Mouse (Mus musculus): Measurements from ENCODE around the gene Tomm34. TPM values are rescaled to one million over a fixed set of nuclear protein-coding genes. Genes with fewer than 3 reads are reported as not detected.

Tomm34 gene
- polyA plus RNA-seq, 1 experiment: 39.4 TPM

DNA sequence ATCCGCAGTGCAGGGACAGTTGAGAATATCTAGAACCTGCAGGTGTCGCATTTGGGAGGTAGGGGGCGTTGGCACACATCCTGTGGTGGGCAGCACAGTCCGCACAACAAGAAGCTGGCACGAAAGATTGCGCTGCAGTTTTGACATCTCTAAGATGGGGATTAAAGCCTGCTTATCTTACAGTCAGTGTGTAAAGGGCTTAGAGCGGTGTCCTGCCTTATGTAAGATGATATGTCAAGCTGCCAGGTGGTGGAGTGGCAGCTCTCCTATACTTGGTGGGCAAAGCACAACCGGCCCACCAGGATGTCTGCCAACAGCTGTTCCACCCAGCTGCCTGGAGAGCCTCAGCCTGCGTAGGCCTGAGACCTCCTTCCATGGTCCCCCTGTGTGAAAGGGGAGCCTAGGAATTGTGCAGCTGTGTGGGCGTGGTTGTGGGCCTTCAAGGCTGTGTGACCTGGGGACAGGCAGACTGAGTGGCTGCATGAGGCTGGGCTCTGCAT lies 34.4 kb downstream of the Tomm34 start:
- Histone ChIP-seq H3K4me3 (ENCODE audit: low read depth, low read length) (no peak overlapping the region), H3K27me3 (ENCODE audit: control insufficient read depth, insufficient read depth, low read length) (no peaks in the 10 kb centered on the region)
- 65% methylated on average over 10 of the region's 10 CpGs for WGBS

DNA sequence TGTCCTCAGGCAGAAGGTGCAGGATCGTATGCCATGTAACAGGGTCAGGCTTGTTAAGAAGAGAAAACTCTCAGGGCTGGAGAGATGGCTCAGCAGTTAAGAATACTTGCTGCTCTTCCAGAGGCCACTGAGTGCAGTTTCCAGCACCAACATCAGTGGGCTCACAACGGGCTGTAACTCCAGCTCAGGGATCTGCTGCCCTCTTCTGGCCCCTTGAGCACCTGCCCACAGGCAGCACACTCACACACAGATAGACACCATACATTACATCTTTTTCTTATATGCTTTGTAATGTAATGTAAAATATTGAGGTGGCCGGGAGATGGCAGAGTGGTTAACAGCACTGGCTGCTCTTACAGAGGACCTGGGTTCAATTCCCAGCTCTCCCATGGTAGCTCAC lies 38.0 kb downstream of the Tomm34 start:
- Histone ChIP-seq H3K4me3 (ENCODE audit: low read depth, low read length) (no peak overlapping the region), H3K4me1 (ENCODE audit: control insufficient read depth, insufficient read depth, insufficient read length, low read length) (no peaks in the 10 kb centered on the region), H3K36me3 (ENCODE audit: control insufficient read depth, insufficient read depth, low read length) (no peaks in the 10 kb centered on the region), H3K27me3 (ENCODE audit: control insufficient read depth, insufficient read depth, low read length) (no peaks in the 10 kb centered on the region), H3K27ac (ENCODE audit: insufficient read depth, low read depth, low read length) (no peak overlapping the region)
- 94% methylated on average over 3 of the region's 3 CpGs for WGBS
- no peak for TF ChIP-seq CTCF (IDR thresholded peaks at IDR 0.05; ENCODE audit: extremely low read depth, insufficient read length, insufficient replicate concordance, low read depth, low read length)
- no peak for TF ChIP-seq POLR2A (IDR thresholded peaks at IDR 0.05; ENCODE audit: low read depth, low read length)

More for the DNA sequence above, 34.4 kb downstream of the Tomm34 start:
- H3K36me3 ChIP-seq (ENCODE audit: control insufficient read depth, insufficient read depth, low read length): no peaks in the 10 kb centered on the region
- H3K27ac ChIP-seq (ENCODE audit: insufficient read depth, low read depth, low read length): no peak overlapping the region
- no peak for TF ChIP-seq POLR2A (IDR thresholded peaks at IDR 0.05; ENCODE audit: low read depth, low read length)
- no peak for TF ChIP-seq CTCF (IDR thresholded peaks at IDR 0.05; ENCODE audit: extremely low read depth, insufficient read length, insufficient replicate concordance, low read depth, low read length)
- peaks cover 6% of the 10 kb centered on the region for H3K4me1 ChIP-seq (ENCODE audit: control insufficient read depth, insufficient read depth, insufficient read length, low read length)

DNA sequence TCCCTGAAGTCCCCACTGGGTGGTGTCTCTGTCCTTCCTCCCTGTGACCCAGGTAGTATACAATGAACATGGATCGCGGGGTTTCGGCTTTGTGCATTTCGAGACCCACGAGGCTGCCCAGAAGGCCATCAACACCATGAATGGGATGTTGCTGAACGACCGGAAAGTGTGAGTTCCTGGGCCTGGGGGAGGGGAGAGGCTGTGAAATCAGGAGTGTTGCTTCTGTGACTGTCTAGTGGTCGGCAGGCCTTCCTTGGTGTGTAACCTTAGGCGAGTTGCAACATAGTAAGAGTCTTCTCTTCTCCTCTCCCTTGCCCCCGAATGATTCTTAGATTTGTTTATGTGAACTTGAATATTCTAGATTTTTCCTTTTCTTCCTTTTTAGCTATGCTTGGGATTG lies 39.8 kb downstream of the Tomm34 start:
- Histone ChIP-seq H3K27ac (ENCODE audit: insufficient read depth, low read depth, low read length) (no peak overlapping the region), H3K4me1 (ENCODE audit: control insufficient read depth, insufficient read depth, insufficient read length, low read length) (no peaks in the 10 kb centered on the region), H3K27me3 (ENCODE audit: control insufficient read depth, insufficient read depth, low read length) (no peaks in the 10 kb centered on the region), H3K4me3 (ENCODE audit: low read depth, low read length) (no peak overlapping the region), H3K36me3 (ENCODE audit: control insufficient read depth, insufficient read depth, low read length) (no peaks in the 10 kb centered on the region)
- WGBS: 79% methylated on average over 10 of the region's 10 CpGs
- TF ChIP-seq CTCF (IDR thresholded peaks at IDR 0.05; ENCODE audit: extremely low read depth, insufficient read length, insufficient replicate concordance, low read depth, low read length) (no peak), POLR2A (IDR thresholded peaks at IDR 0.05; ENCODE audit: low read depth, low read length) (no peak)

DNA sequence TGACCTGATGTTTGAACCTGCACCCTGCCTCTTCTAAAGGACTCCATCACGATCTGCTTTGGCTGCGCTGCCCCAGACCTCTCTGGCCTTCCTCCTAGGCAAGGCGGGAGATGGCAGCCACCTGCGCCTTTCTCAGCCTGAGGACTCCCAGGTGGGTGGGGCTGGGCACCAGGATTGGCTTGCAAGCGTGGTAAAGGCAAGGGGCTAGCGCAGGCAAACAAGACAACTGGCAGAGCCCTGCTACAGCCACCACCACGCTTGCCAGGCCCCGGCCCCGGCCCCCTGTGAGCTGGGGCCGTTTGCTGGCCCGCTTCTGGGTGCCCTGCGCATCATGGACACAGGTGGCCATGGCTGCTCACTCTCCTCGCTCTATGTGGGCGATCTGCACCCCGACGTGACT lies 45.8 kb downstream of the Tomm34 start, which contains the start of gene Pabpc1l:
TSS of gene Pabpc1l (plus strand) at position 301 of the 400 bp plus-strand sequence.
- Histone ChIP-seq H3K27me3 (ENCODE audit: control insufficient read depth, insufficient read depth, low read length) (no peaks in the 10 kb centered on the region), H3K4me3 (ENCODE audit: low read depth, low read length) (no peak within 1 kb of the TSS), H3K36me3 (ENCODE audit: control insufficient read depth, insufficient read depth, low read length) (no peaks in the 10 kb centered on the region), H3K4me1 (ENCODE audit: control insufficient read depth, insufficient read depth, insufficient read length, low read length) (no peaks in the 10 kb centered on the region), H3K27ac (ENCODE audit: insufficient read depth, low read depth, low read length) (no peak within 1 kb of the TSS)
- TF ChIP-seq POLR2A (IDR thresholded peaks at IDR 0.05; ENCODE audit: low read depth, low read length): no peak
- TF ChIP-seq CTCF (IDR thresholded peaks at IDR 0.05; ENCODE audit: extremely low read depth, insufficient read length, insufficient replicate concordance, low read depth, low read length): no peak
- 84% methylated on average over 16 of the region's 16 CpGs for WGBS

GRCm38 (mm10) chr2:164022104-164022503 lies 48.9 kb downstream of the Tomm34 start:
- H3K27me3 ChIP-seq (ENCODE audit: control insufficient read depth, insufficient read depth, low read length): no peaks in the 10 kb centered on the region
- no peak for TF ChIP-seq CTCF (IDR thresholded peaks at IDR 0.05; ENCODE audit: extremely low read depth, insufficient read length, insufficient replicate concordance, low read depth, low read length)
- TF ChIP-seq POLR2A (IDR thresholded peaks at IDR 0.05; ENCODE audit: low read depth, low read length): no peak
- WGBS: 29% methylated on average over 2 of the region's 2 CpGs
- H3K36me3 ChIP-seq (ENCODE audit: control insufficient read depth, insufficient read depth, low read length): peaks cover 16% of the 10 kb centered on the region
- no peak overlapping the region for H3K4me3 ChIP-seq (ENCODE audit: low read depth, low read length)
- H3K27ac ChIP-seq (ENCODE audit: insufficient read depth, low read depth, low read length): no peak overlapping the region
- H3K4me1 ChIP-seq (ENCODE audit: control insufficient read depth, insufficient read depth, insufficient read length, low read length): no peaks in the 10 kb centered on the region

GRCm38 (mm10) chr2:164019943-164020342 lies 51.0 kb downstream of the Tomm34 start:
- no peak for TF ChIP-seq POLR2A (IDR thresholded peaks at IDR 0.05; ENCODE audit: low read depth, low read length)
- no peak for TF ChIP-seq CTCF (IDR thresholded peaks at IDR 0.05; ENCODE audit: extremely low read depth, insufficient read length, insufficient replicate concordance, low read depth, low read length)
- no peaks in the 10 kb centered on the region for H3K4me1 ChIP-seq (ENCODE audit: control insufficient read depth, insufficient read depth, insufficient read length, low read length)
- H3K27ac ChIP-seq (ENCODE audit: insufficient read depth, low read depth, low read length): no peak overlapping the region
- peaks cover 36% of the 10 kb centered on the region for H3K36me3 ChIP-seq (ENCODE audit: control insufficient read depth, insufficient read depth, low read length)
- no peaks in the 10 kb centered on the region for H3K27me3 ChIP-seq (ENCODE audit: control insufficient read depth, insufficient read depth, low read length)
- H3K4me3 ChIP-seq (ENCODE audit: low read depth, low read length): no peak overlapping the region
- 75% methylated on average over 4 of the region's 4 CpGs for WGBS

GRCm38 (mm10) chr2:164018910-164019309 lies 52.1 kb downstream of the Tomm34 start:
- WGBS: 91% methylated on average over 3 of the region's 3 CpGs
- no peak overlapping the region for H3K27ac ChIP-seq (ENCODE audit: insufficient read depth, low read depth, low read length)
- no peak for TF ChIP-seq CTCF (IDR thresholded peaks at IDR 0.05; ENCODE audit: extremely low read depth, insufficient read length, insufficient replicate concordance, low read depth, low read length)
- no peak for TF ChIP-seq POLR2A (IDR thresholded peaks at IDR 0.05; ENCODE audit: low read depth, low read length)
- H3K36me3 ChIP-seq (ENCODE audit: control insufficient read depth, insufficient read depth, low read length): peaks cover 42% of the 10 kb centered on the region
- no peaks in the 10 kb centered on the region for H3K4me1 ChIP-seq (ENCODE audit: control insufficient read depth, insufficient read depth, insufficient read length, low read length)
- no peak overlapping the region for H3K4me3 ChIP-seq (ENCODE audit: low read depth, low read length)
- no peaks in the 10 kb centered on the region for H3K27me3 ChIP-seq (ENCODE audit: control insufficient read depth, insufficient read depth, low read length)
